Mouse (Mus musculus): ENCODE measurements at regions not wholly inside any gene's neighbourhood (a gene's known extent, or its start where the extent isn't known, plus 50 kb on each side); places are given as distances from the start of the nearest gene placed in this dataset.

GRCm38 (mm10) chr8:126662151-126662550 is 68.4 kb upstream of the Irf2bp2 start:
- TF ChIP-seq CTCF (IDR thresholded peaks at IDR 0.05; ENCODE audit: extremely low read depth, insufficient read length, insufficient replicate concordance, low read depth, low read length), result no peak
- no peak for TF ChIP-seq POLR2A (IDR thresholded peaks at IDR 0.05; ENCODE audit: low read depth, low read length)

Data from small intestine, adult 2 months (tissue).